In the genomic region with DNA sequence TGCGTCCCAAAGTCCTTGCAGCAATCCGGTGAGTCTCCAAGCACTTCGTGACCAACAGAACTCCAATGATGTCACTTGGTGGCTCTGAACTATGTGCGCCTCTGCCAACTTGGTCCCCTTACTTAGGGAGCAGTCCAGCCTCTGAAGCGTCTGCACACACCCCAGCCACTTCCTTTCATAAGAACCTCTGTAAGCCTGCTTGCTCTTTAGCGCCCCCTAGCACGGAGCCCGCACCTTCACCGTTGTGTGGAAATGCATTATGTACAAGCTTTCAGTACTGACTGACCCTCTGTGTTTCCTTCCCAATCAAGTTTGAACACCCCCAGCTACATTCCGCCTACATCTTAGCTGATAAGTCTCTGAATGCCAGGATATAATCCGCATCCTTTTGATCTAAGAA, we compare ENCODE assay signal across 8 mouse cellular contexts.
A peak's percentile ranks its signal among the peaks of the same experiment; 100 is the strongest.
DNase-seq lines count a peak whose midpoint lies in the region; ATAC-seq and TF ChIP-seq lines count a peak whose summit lies in the region.
"Had no signal": no experiment of that assay in that cellular context is flagged by ENCODE, and none has a peak within 500 bp of the region (broad histone marks: within the 10 kb centered on the region; RNA-seq: fewer than 3 reads in every experiment).

No protein-coding gene starts in this region.

- WGBS in midbrain, postnatal 0 days = 58% methylated on average over 11 of the region's 11 CpGs

- no peaks in the 10 kb centered on the region for H3K4me1 ChIP-seq in midbrain, postnatal 0 days (ENCODE audit: insufficient read depth, low read length)

- peak; percentile 13 for DNase-seq in left cerebral cortex, postnatal 4 days
- DNase-seq in left cerebral cortex, adult 11 months (ENCODE audit: low spot score) = no peak
- peak; percentile 21 to 38 for DNase-seq in adrenal gland, postnatal 36 days
- peak; percentile 51 for DNase-seq in forelimb bud, embryonic 11.5 days (ENCODE audit: low read depth, low spot score)
- no peak for DNase-seq in midbrain, postnatal 0 days (ENCODE audit: low spot score)
- DNase-seq in left cerebral cortex, postnatal 25 days (ENCODE audit: low spot score in 2 of 2) = no peak

- H3K4me2 ChIP-seq in midbrain, postnatal 0 days (ENCODE audit: low read depth, low read length, poor library complexity, severe bottlenecking) = no peak overlapping the region
- H3K4me2 ChIP-seq: heart, embryonic 15.5 days had no signal

- H3K36me3 ChIP-seq in midbrain, postnatal 0 days (ENCODE audit: insufficient read depth, low read length) = no peaks in the 10 kb centered on the region

- TF ChIP-seq CTCF in midbrain, postnatal 0 days (IDR thresholded peaks at IDR 0.05) = peak; percentile 56

- no peaks in the 10 kb centered on the region for H3K9me3 ChIP-seq in midbrain, postnatal 0 days (ENCODE audit: low read length)
- H3K9me3 ChIP-seq: heart, embryonic 15.5 days had no signal

- no peaks in the 10 kb centered on the region for H3K27me3 ChIP-seq in midbrain, postnatal 0 days (ENCODE audit: insufficient read depth, low read length)
- H3K27me3 ChIP-seq: heart, embryonic 15.5 days had no signal

- no peak overlapping the region for H3K4me3 ChIP-seq in midbrain, postnatal 0 days (ENCODE audit: low read depth, low read length)
- H3K4me3 ChIP-seq: heart, embryonic 15.5 days had no signal

- ATAC-seq in midbrain, postnatal 0 days (ENCODE audit: low FRiP score) = no peak
- ATAC-seq in megakaryocyte, adult 5-6 weeks (ENCODE audit: poor library complexity, severe bottlenecking) = no peak

- intact Hi-C loops in left cerebral cortex, postnatal 4 days (cut with DNase I) = no loop called here
- intact Hi-C loops in left cerebral cortex, postnatal 25 days (cut with DNase I) = no loop called here

- H3K27ac ChIP-seq in midbrain, postnatal 0 days (ENCODE audit: low read depth, low read length) = no peak overlapping the region
- H3K27ac ChIP-seq: heart, embryonic 15.5 days had no signal

- H3K9ac ChIP-seq in midbrain, postnatal 0 days (replicated peaks; ENCODE audit: low read length, poor library complexity, severe bottlenecking) = no peak overlapping the region
- H3K9ac ChIP-seq: heart, embryonic 15.5 days had no signal

Comparison
In these comparisons a context has a peak if more than half of its experiments do, and no peak if none do; other contexts are left out.
1. DNase-seq: peak in left cerebral cortex, postnatal 4 days (single experiment), adrenal gland, postnatal 36 days (2 of 2) and forelimb bud, embryonic 11.5 days (single experiment); none in left cerebral cortex, adult 11 months (single experiment), midbrain, postnatal 0 days (single experiment) and left cerebral cortex, postnatal 25 days (0 of 2).